Mouse (Mus musculus): Measurements from ENCODE around the gene B3gntl1. TPM values are rescaled to one million over a fixed set of nuclear protein-coding genes. Genes with fewer than 3 reads are reported as not detected.

Gene B3gntl1
- polyA plus RNA-seq, 1 experiment from 2014 or later: 7.4 TPM

- peak; percentile 90 for DNase-seq (ENCODE audit: low spot score)
- Histone ChIP-seq H3K4me3 (peak overlapping the region; percentile 76), H3K27me3 (ENCODE audit: insufficient read depth, poor library complexity, severe bottlenecking) (peaks cover 58% of the 10 kb centered on the region), H3K36me3 (no peaks in the 10 kb centered on the region), H3K4me1 (peaks cover 14% of the 10 kb centered on the region; the same call in 1 of the 2 replicates), H3K9me3 (no peaks in the 10 kb centered on the region), H3K27ac (peak overlapping the region; percentile 75)
- WGBS: under 1% methylated on average over 69 of the region's 69 CpGs
These were observed 29.4 kb upstream of the B3gntl1 start for GRCm38 (mm10) chr11:121702111-121702894.

DNA sequence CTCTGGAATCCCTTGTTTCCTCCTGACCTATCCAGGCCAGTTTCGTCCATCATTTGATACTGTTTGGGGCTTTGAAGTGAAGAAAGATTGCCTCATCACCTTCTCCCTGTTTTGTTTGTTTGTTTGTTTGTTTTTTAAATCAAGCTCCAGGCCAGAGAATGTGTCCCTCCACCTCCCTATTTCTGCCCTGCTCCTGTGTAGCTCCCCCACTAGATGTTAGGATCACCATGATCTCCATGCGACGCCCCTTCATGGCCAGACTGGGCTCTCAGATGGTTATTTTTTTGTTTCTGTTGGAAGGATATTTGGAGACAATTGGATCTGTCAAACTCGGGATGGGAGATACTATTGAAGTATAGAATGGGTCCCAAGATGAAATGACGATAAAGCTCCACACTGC lies 28.3 kb upstream of the B3gntl1 start, which contains the start of gene Metrnl:
Metrnl (plus strand) TSS at position 301 of the 400 bp plus-strand sequence.
- Histone ChIP-seq H3K27ac (peak within 1 kb of the TSS; percentile 75), H3K9me3 (no peaks in the 10 kb centered on the region), H3K4me1 (peaks cover 14% of the 10 kb centered on the region; the same call in 1 of the 2 replicates), H3K4me3 (peak within 1 kb of the TSS; percentile 76), H3K36me3 (no peaks in the 10 kb centered on the region), H3K27me3 (ENCODE audit: insufficient read depth, poor library complexity, severe bottlenecking) (peaks cover 57% of the 10 kb centered on the region)
- DNase-seq (ENCODE audit: low spot score): no peak
- 82% methylated on average over 5 of the region's 5 CpGs for WGBS

DNA sequence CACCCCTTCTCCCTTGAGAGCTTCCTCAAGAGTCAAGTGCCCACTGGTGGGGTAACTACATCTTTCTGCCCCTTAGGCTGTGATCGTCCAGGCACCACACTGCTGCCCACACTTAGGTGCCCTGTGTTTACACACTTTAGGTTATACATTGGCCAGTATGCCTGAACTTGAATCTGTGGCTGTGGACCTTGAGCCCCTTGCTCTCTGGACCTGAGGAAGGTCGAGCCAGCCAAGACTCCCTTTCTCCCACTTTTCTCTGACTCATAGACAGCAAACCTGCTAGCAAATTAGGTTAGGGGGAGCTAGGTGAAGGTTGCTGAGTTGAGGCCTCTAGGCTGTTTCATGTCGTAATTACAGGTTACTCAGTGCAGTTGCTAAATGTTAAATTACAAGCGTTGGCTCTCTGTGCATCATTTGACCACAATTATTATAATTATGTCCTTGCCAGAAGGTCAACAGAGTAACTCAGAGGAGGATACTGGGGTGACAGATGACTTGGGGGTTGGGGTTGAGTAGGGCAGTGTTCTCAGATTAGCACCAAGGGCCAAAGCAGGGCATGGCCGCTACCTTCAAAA lies 25.5 kb upstream of the B3gntl1 start:
- WGBS: 69% methylated on average over 5 of the region's 5 CpGs
- Histone ChIP-seq H3K36me3 (no peaks in the 10 kb centered on the region), H3K4me3 (no peak overlapping the region)

DNA sequence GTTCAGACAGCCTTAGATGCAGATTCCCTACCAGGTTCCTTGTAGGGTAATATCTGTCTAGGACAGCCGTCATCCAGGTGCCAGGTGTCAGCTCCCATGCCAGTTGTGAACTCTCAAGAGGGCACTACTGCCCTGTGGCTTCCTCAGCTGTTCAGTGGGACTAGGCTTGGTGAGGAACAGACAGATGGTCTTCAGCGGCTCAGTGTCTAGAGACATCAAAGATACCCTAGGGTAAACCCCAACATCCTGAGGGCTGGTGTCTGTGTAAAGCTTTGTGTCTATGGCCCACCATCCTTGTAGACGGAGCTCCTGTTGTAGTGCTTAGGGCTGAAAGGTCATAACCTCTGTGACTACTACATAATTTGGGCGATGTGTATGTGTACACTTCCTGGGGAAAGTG lies 24.3 kb upstream of the B3gntl1 start:
- WGBS: 71% methylated on average over 4 of the region's 4 CpGs
- no peaks in the 10 kb centered on the region for H3K36me3 ChIP-seq
- H3K9me3 ChIP-seq: no peaks in the 10 kb centered on the region
- H3K4me1 ChIP-seq: no peaks in the 10 kb centered on the region
- H3K4me3 ChIP-seq: no peak overlapping the region
- H3K27ac ChIP-seq: no peak overlapping the region
- peaks cover 21% of the 10 kb centered on the region for H3K27me3 ChIP-seq (ENCODE audit: insufficient read depth, poor library complexity, severe bottlenecking)
- no peak for DNase-seq (ENCODE audit: low spot score)

More for the DNA sequence above, 25.5 kb upstream of the B3gntl1 start:
- peaks cover 31% of the 10 kb centered on the region for H3K27me3 ChIP-seq (ENCODE audit: insufficient read depth, poor library complexity, severe bottlenecking)
- peaks cover 9% of the 10 kb centered on the region; the same call in 1 of the 2 replicates for H3K4me1 ChIP-seq
- no peak overlapping the region for H3K27ac ChIP-seq
- H3K9me3 ChIP-seq: no peaks in the 10 kb centered on the region
- no peak for DNase-seq (ENCODE audit: low spot score)

DNA sequence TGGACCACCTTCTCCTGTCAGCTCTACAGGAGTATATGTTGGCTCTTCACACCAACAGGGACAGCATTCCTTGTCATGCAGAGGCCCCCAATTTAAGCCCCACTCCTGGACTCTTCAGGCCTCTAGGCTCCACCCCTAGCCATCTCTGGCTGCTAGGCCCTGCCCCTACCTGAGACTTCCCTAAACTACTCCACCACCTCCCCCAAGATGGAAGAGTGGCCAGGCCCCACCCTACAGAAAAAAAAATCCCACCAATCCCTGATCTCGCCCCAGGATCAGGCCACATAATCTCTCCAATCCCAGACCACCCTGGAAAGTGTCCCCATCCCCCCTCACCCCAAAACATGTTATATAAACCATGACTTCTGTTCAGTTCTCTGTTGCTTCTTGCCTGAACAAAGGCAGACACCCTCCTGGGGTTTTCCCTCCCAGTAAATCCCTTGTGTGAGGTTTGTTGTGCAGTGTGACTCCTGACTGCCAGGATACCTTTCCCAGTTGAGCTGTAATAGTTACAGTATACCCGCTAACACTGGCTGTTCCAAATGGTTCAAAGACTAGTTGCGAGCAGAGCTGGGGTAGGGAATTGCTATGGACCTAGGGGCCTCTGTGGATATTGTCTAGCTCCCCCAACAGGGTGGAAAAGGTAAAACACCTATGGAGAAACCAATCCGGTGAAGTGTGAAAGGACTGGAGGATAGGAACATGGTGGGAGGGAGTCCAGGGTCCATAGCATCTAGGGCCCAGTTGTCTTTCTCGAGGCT lies 22.5 kb upstream of the B3gntl1 start:
- H3K9me3 ChIP-seq: no peaks in the 10 kb centered on the region
- H3K36me3 ChIP-seq: no peaks in the 10 kb centered on the region
- H3K27ac ChIP-seq: no peak overlapping the region
- DNase-seq (ENCODE audit: low spot score): no peak
- no peak overlapping the region for H3K4me3 ChIP-seq
- H3K4me1 ChIP-seq: no peaks in the 10 kb centered on the region
- 76% methylated on average over 5 of the region's 5 CpGs for WGBS
- H3K27me3 ChIP-seq (ENCODE audit: insufficient read depth, poor library complexity, severe bottlenecking): peaks cover 10% of the 10 kb centered on the region

- Histone ChIP-seq H3K4me1 (peaks cover 4% of the 10 kb centered on the region; the same call in 1 of the 2 replicates), H3K36me3 (no peaks in the 10 kb centered on the region), H3K9me3 (no peaks in the 10 kb centered on the region), H3K4me3 (no peak overlapping the region), H3K27me3 (ENCODE audit: insufficient read depth, poor library complexity, severe bottlenecking) (no peaks in the 10 kb centered on the region), H3K27ac (no peak overlapping the region)
- 78% methylated on average over 2 of the region's 2 CpGs for WGBS
- DNase-seq (ENCODE audit: low spot score): no peak
These were observed 15.1 kb upstream of the B3gntl1 start for GRCm38 (mm10) chr11:121688024-121688423.

DNA sequence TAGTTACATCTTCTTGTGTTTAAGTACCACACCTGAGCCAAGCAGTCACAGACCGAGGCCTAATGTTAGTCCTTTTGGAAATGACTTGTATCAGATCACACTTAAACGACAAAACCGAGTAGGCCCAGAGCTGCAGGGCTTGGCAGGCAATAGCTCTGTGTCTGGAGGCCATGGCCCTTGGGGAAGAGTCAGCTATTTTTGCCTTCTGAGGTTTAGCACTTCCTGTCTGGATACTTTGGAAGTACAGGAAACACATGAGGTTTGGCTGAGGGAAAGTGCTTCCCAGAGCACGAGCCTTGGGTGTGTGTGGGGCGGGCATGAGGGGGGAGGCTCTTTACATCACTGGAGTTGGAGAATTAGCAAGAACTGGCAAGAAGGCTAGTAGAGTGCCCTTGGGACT lies 13.7 kb upstream of the B3gntl1 start:
- no peaks in the 10 kb centered on the region for H3K36me3 ChIP-seq
- H3K4me1 ChIP-seq: peaks cover 4% of the 10 kb centered on the region; the same call in 1 of the 2 replicates
- no peaks in the 10 kb centered on the region for H3K9me3 ChIP-seq
- WGBS: 68% methylated on average over 5 of the region's 5 CpGs
- H3K27ac ChIP-seq: no peak overlapping the region
- no peak overlapping the region for H3K4me3 ChIP-seq
- no peak for DNase-seq (ENCODE audit: low spot score)
- H3K27me3 ChIP-seq (ENCODE audit: insufficient read depth, poor library complexity, severe bottlenecking): no peaks in the 10 kb centered on the region

DNA sequence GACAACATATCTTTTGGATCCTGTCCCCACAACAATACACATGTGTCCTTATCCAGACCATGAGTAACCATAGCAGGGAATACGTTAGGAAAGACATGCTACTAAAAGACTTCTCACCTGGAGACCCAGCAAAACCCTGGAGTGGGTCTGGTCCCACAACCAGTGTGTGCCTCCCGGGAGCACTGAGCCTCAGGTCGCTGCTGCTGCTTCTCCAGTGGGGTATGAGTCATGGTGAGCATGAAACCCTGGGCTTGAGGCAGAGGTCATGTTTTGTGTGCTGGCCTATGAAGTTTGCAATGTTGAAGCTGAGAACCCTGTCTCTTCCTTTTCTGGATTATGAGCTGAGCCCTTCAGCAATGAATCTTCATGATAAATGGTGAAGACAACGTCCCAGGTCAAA lies 13.1 kb upstream of the B3gntl1 start:
- WGBS: 77% methylated on average over 4 of the region's 4 CpGs

GRCm38 (mm10) chr11:121685491-121686001 lies 12.6 kb upstream of the B3gntl1 start:
- H3K27ac ChIP-seq: no peak overlapping the region
- H3K4me1 ChIP-seq: peaks cover 4% of the 10 kb centered on the region; the same call in 1 of the 2 replicates
- H3K36me3 ChIP-seq: no peaks in the 10 kb centered on the region
- DNase-seq (ENCODE audit: low spot score): no peak
- no peaks in the 10 kb centered on the region for H3K27me3 ChIP-seq (ENCODE audit: insufficient read depth, poor library complexity, severe bottlenecking)
- WGBS: 59% methylated on average over 6 of the region's 6 CpGs
- no peaks in the 10 kb centered on the region for H3K9me3 ChIP-seq
- no peak overlapping the region for H3K4me3 ChIP-seq

More for the DNA sequence above, 13.1 kb upstream of the B3gntl1 start:
- H3K9me3 ChIP-seq: no peaks in the 10 kb centered on the region
- H3K27ac ChIP-seq: no peak overlapping the region
- no peaks in the 10 kb centered on the region for H3K36me3 ChIP-seq
- H3K4me1 ChIP-seq: peaks cover 4% of the 10 kb centered on the region; the same call in 1 of the 2 replicates
- no peaks in the 10 kb centered on the region for H3K27me3 ChIP-seq (ENCODE audit: insufficient read depth, poor library complexity, severe bottlenecking)
- DNase-seq (ENCODE audit: low spot score): no peak
- H3K4me3 ChIP-seq: no peak overlapping the region

GRCm38 (mm10) chr11:121683243-121683642 lies 10.3 kb upstream of the B3gntl1 start:
- Histone ChIP-seq H3K4me3 (no peak overlapping the region), H3K27me3 (ENCODE audit: insufficient read depth, poor library complexity, severe bottlenecking) (no peaks in the 10 kb centered on the region), H3K9me3 (no peaks in the 10 kb centered on the region), H3K27ac (no peak overlapping the region), H3K36me3 (no peaks in the 10 kb centered on the region), H3K4me1 (peaks cover 4% of the 10 kb centered on the region; the same call in 1 of the 2 replicates)
- DNase-seq (ENCODE audit: low spot score): peak; percentile 16
- 67% methylated on average over 3 of the region's 3 CpGs for WGBS

- peak; percentile 27 for DNase-seq (ENCODE audit: low spot score)
- WGBS: 72% methylated on average over 5 of the region's 5 CpGs
These were observed 7.8 kb upstream of the B3gntl1 start for GRCm38 (mm10) chr11:121680750-121681149.

GRCm38 (mm10) chr11:121679581-121679980 lies 6.6 kb upstream of the B3gntl1 start:
- no peaks in the 10 kb centered on the region for H3K9me3 ChIP-seq
- no peaks in the 10 kb centered on the region for H3K27me3 ChIP-seq (ENCODE audit: insufficient read depth, poor library complexity, severe bottlenecking)
- no peak overlapping the region for H3K27ac ChIP-seq
- H3K4me3 ChIP-seq: no peak overlapping the region
- 82% methylated on average over 2 of the region's 2 CpGs for WGBS
- H3K4me1 ChIP-seq: no peaks in the 10 kb centered on the region
- DNase-seq (ENCODE audit: low spot score): peak; percentile 47
- H3K36me3 ChIP-seq: no peaks in the 10 kb centered on the region

More at GRCm38 (mm10) chr11:121680750-121681149, 7.8 kb upstream of the B3gntl1 start:
- no peaks in the 10 kb centered on the region for H3K36me3 ChIP-seq
- no peaks in the 10 kb centered on the region for H3K9me3 ChIP-seq
- no peaks in the 10 kb centered on the region for H3K27me3 ChIP-seq (ENCODE audit: insufficient read depth, poor library complexity, severe bottlenecking)
- H3K4me3 ChIP-seq: no peak overlapping the region
- H3K27ac ChIP-seq: no peak overlapping the region
- H3K4me1 ChIP-seq: no peaks in the 10 kb centered on the region

Data from heart, embryonic 10.5 days (tissue).